Mouse (Mus musculus) naive thymus-derived CD4-positive, alpha-beta T cell, adult 2 months (primary cell): ENCODE data around the gene Wfdc15a.
"Not testable (repeated sequence)": the region's sequence is repeated elsewhere in the genome, so short reads cannot be mapped to it uniquely, and the experiment has no call there.

Experiments used
- DNase-seq: peaks from one replicate; pipeline ENCODE4 v3.0.0-alpha.2; 2011; ENCODE audit warnings: low read depth

Wfdc15a gene

GRCm38 (mm10) chr2:164199626-164200327 is at the start of gene Wfdc15a:
Gene Wfdc15a, minus strand, starts transcription at chr2:164200130.
- DNase-seq = no peak

- DNase-seq = no peak
Measured at GRCm38 (mm10) chr2:164238366-164238765, 38.4 kb upstream of the Wfdc15a start, which contains the start of gene Svs2. Gene Svs2, minus strand, starts transcription at chr2:164238466.

GRCm38 (mm10) chr2:164232671-164233070 is 32.7 kb upstream of the Wfdc15a start:
- no peak for DNase-seq

GRCm38 (mm10) chr2:164228361-164229070 is 28.6 kb upstream of the Wfdc15a start:
- DNase-seq = no peak

- DNase-seq = no peak
Measured at GRCm38 (mm10) chr2:164221522-164221921, 21.6 kb upstream of the Wfdc15a start, which contains the start of gene Wfdc15b. Gene Wfdc15b, minus strand, starts transcription at chr2:164221660.

- DNase-seq = no peak
Measured at GRCm38 (mm10) chr2:164219295-164219694, 19.4 kb upstream of the Wfdc15a start.

- no peak for DNase-seq
Measured at GRCm38 (mm10) chr2:164212711-164213110, 12.8 kb upstream of the Wfdc15a start.

GRCm38 (mm10) chr2:164210892-164211291 is 11.0 kb upstream of the Wfdc15a start:
- DNase-seq = no peak

- DNase-seq = no peak
Measured at GRCm38 (mm10) chr2:164206676-164207075, 6.7 kb upstream of the Wfdc15a start.

GRCm38 (mm10) chr2:164206011-164206410 is 6.1 kb upstream of the Wfdc15a start:
- DNase-seq = not testable (repeated sequence)

- no peak for DNase-seq
Measured at GRCm38 (mm10) chr2:164196700-164196990, 3.3 kb downstream of the Wfdc15a start.

- DNase-seq = no peak
Measured at GRCm38 (mm10) chr2:164195971-164196699, 3.8 kb downstream of the Wfdc15a start.

- DNase-seq = no peak
Measured at GRCm38 (mm10) chr2:164194959-164195630, 4.8 kb downstream of the Wfdc15a start.

- DNase-seq = no peak
Measured at GRCm38 (mm10) chr2:164192279-164192678, 7.7 kb downstream of the Wfdc15a start.

- no peak for DNase-seq
Measured at GRCm38 (mm10) chr2:164190576-164190975, 9.4 kb downstream of the Wfdc15a start, which contains the start of gene Wfdc12. Gene Wfdc12, minus strand, starts transcription at chr2:164190608.

GRCm38 (mm10) chr2:164188722-164189121 is 11.2 kb downstream of the Wfdc15a start:
- peak; percentile 55 for DNase-seq

- peak; percentile 30 for DNase-seq
Measured at GRCm38 (mm10) chr2:164184145-164184719, 15.7 kb downstream of the Wfdc15a start.

- no peak for DNase-seq
Measured at GRCm38 (mm10) chr2:164183340-164183739, 16.6 kb downstream of the Wfdc15a start.

- DNase-seq = no peak
Measured at GRCm38 (mm10) chr2:164182692-164183255, 17.2 kb downstream of the Wfdc15a start, which contains the start of gene Wfdc5. Gene Wfdc5, minus strand, starts transcription at chr2:164182742.

- DNase-seq = no peak
Measured at GRCm38 (mm10) chr2:164180770-164181169, 19.2 kb downstream of the Wfdc15a start.

- DNase-seq = peak; percentile 73
Measured at GRCm38 (mm10) chr2:164180124-164180523, 19.8 kb downstream of the Wfdc15a start.
